Mouse (Mus musculus): Measurements from ENCODE around the gene S1pr5. TPM values are rescaled to one million over a fixed set of nuclear protein-coding genes. Genes with fewer than 3 reads are reported as not detected.
"Not testable (repeated sequence)": the region's sequence is repeated elsewhere in the genome, so short reads cannot be mapped to it uniquely, and the experiment has no call there.

The S1pr5 gene
- polyA plus RNA-seq, 1 experiment from 2014 or later, result 2.8 TPM

GRCm38 (mm10) chr9:21206848-21207247 is 41.4 kb downstream of the S1pr5 start:
- Histone ChIP-seq H3K4me1 (replicated peaks; ENCODE audit: control insufficient read depth, insufficient read depth, low read length) (0 out of 2 replicates have a peak, but pooled peaks cover 6% of the 10 kb centered on the region), H3K27me3 (replicated peaks; ENCODE audit: control insufficient read depth, insufficient read depth, low read length) (no peaks in the 10 kb centered on the region), H3K36me3 (ENCODE audit: control insufficient read depth, insufficient read depth) (0 out of 2 replicates have a peak, but pooled peaks cover 2% of the 10 kb centered on the region), H3K4me3 (replicated peaks; ENCODE audit: low read length) (no peak overlapping the region), H3K4me2 (ENCODE audit: low read length) (no peak overlapping the region), H3K27ac (ENCODE audit: low read length) (no peak overlapping the region), H3K9me3 (ENCODE audit: control insufficient read depth, low read length) (no peaks in the 10 kb centered on the region), H3K9ac (replicated peaks; ENCODE audit: low read depth, low read length) (no peak overlapping the region)
- 92% methylated on average over 6 of the region's 6 CpGs for WGBS
- no peak for ATAC-seq

GRCm38 (mm10) chr9:21204528-21205272 is 43.5 kb downstream of the S1pr5 start:
- Histone ChIP-seq H3K4me3 (replicated peaks; ENCODE audit: low read length) (peak overlapping the region; percentile 36), H3K27me3 (replicated peaks; ENCODE audit: control insufficient read depth, insufficient read depth, low read length) (no peaks in the 10 kb centered on the region), H3K36me3 (ENCODE audit: control insufficient read depth, insufficient read depth) (0 out of 2 replicates have a peak, but pooled peaks cover 2% of the 10 kb centered on the region), H3K27ac (ENCODE audit: low read length) (no peak overlapping the region), H3K9me3 (ENCODE audit: control insufficient read depth, low read length) (no peaks in the 10 kb centered on the region), H3K4me2 (ENCODE audit: low read length) (peak overlapping the region; percentile 50), H3K4me1 (replicated peaks; ENCODE audit: control insufficient read depth, insufficient read depth, low read length) (0 out of 2 replicates have a peak, but pooled peaks cover 6% of the 10 kb centered on the region), H3K9ac (replicated peaks; ENCODE audit: low read depth, low read length) (peak overlapping the region; percentile 20; the same call in 1 of the 2 replicates)
- ATAC-seq, result peak; percentile 62
- WGBS, result 4% methylated on average over 23 of the region's 23 CpGs

GRCm38 (mm10) chr9:21204156-21204527 is 44.1 kb downstream of the S1pr5 start:
- Histone ChIP-seq H3K4me3 (replicated peaks; ENCODE audit: low read length) (no peak overlapping the region), H3K4me2 (ENCODE audit: low read length) (no peak overlapping the region), H3K27ac (ENCODE audit: low read length) (no peak overlapping the region), H3K4me1 (replicated peaks; ENCODE audit: control insufficient read depth, insufficient read depth, low read length) (0 out of 2 replicates have a peak, but pooled peaks cover 6% of the 10 kb centered on the region), H3K27me3 (replicated peaks; ENCODE audit: control insufficient read depth, insufficient read depth, low read length) (no peaks in the 10 kb centered on the region), H3K36me3 (ENCODE audit: control insufficient read depth, insufficient read depth) (0 out of 2 replicates have a peak, but pooled peaks cover 2% of the 10 kb centered on the region), H3K9ac (replicated peaks; ENCODE audit: low read depth, low read length) (no peak overlapping the region), H3K9me3 (ENCODE audit: control insufficient read depth, low read length) (no peaks in the 10 kb centered on the region)
- WGBS, result 23% methylated on average over 8 of the region's 8 CpGs
- 0 out of 2 replicates have a peak, but pooled peaks have one; percentile 19 for ATAC-seq

- Histone ChIP-seq H3K4me3 (replicated peaks; ENCODE audit: low read length) (no peak overlapping the region), H3K4me2 (ENCODE audit: low read length) (no peak overlapping the region), H3K27me3 (replicated peaks; ENCODE audit: control insufficient read depth, insufficient read depth, low read length) (no peaks in the 10 kb centered on the region), H3K36me3 (ENCODE audit: control insufficient read depth, insufficient read depth) (0 out of 2 replicates have a peak, but pooled peaks cover 2% of the 10 kb centered on the region), H3K4me1 (replicated peaks; ENCODE audit: control insufficient read depth, insufficient read depth, low read length) (peaks cover 18% of the 10 kb centered on the region), H3K9ac (replicated peaks; ENCODE audit: low read depth, low read length) (no peak overlapping the region), H3K9me3 (ENCODE audit: control insufficient read depth, low read length) (no peaks in the 10 kb centered on the region), H3K27ac (ENCODE audit: low read length) (no peak overlapping the region)
- no peak for ATAC-seq
- WGBS, result 74% methylated on average over 3 of the region's 3 CpGs
These were observed 49.3 kb downstream of the S1pr5 start for GRCm38 (mm10) chr9:21198960-21199359.

- H3K36me3 ChIP-seq (ENCODE audit: control insufficient read depth, insufficient read depth), result no peaks in the 10 kb centered on the region
- H3K4me3 ChIP-seq (replicated peaks; ENCODE audit: low read length), result peak overlapping the region; percentile 59
- H3K9ac ChIP-seq (replicated peaks; ENCODE audit: low read depth, low read length), result peak overlapping the region; percentile 69
- peak overlapping the region; percentile 64 for H3K4me2 ChIP-seq (ENCODE audit: low read length)
- H3K4me1 ChIP-seq (replicated peaks; ENCODE audit: control insufficient read depth, insufficient read depth, low read length), result peaks cover 18% of the 10 kb centered on the region
- no peaks in the 10 kb centered on the region for H3K27me3 ChIP-seq (replicated peaks; ENCODE audit: control insufficient read depth, insufficient read depth, low read length)
- 7% methylated on average over 4 of the region's 4 CpGs for WGBS
- H3K27ac ChIP-seq (ENCODE audit: low read length), result 0 out of 2 replicates have a peak overlapping the region, but pooled peaks have one; percentile 30
- peak; percentile 84 for ATAC-seq
- no peaks in the 10 kb centered on the region for H3K9me3 ChIP-seq (ENCODE audit: control insufficient read depth, low read length)
These were observed 50.3 kb downstream of the S1pr5 start for GRCm38 (mm10) chr9:21197981-21198380.

GRCm38 (mm10) chr9:21196521-21197433 is 51.5 kb downstream of the S1pr5 start:
- H3K36me3 ChIP-seq (ENCODE audit: control insufficient read depth, insufficient read depth), result no peaks in the 10 kb centered on the region
- H3K4me1 ChIP-seq (replicated peaks; ENCODE audit: control insufficient read depth, insufficient read depth, low read length), result peaks cover 18% of the 10 kb centered on the region
- peak overlapping the region; percentile 43; the same call in 1 of the 2 replicates for H3K27ac ChIP-seq (ENCODE audit: low read length)
- ATAC-seq, result peak; percentile 85
- H3K27me3 ChIP-seq (replicated peaks; ENCODE audit: control insufficient read depth, insufficient read depth, low read length), result no peaks in the 10 kb centered on the region
- H3K4me2 ChIP-seq (ENCODE audit: low read length), result peak overlapping the region; percentile 64
- H3K4me3 ChIP-seq (replicated peaks; ENCODE audit: low read length), result peak overlapping the region; percentile 59
- peak overlapping the region; percentile 69 for H3K9ac ChIP-seq (replicated peaks; ENCODE audit: low read depth, low read length)
- no peaks in the 10 kb centered on the region for H3K9me3 ChIP-seq (ENCODE audit: control insufficient read depth, low read length)
- WGBS, result 20% methylated on average over 18 of the region's 19 CpGs

GRCm38 (mm10) chr9:21195736-21196505 is 52.3 kb downstream of the S1pr5 start:
- not testable (repeated sequence) for H3K4me2 ChIP-seq (ENCODE audit: low read length); H3K9me3 ChIP-seq (ENCODE audit: control insufficient read depth, low read length); H3K27me3 ChIP-seq (replicated peaks; ENCODE audit: control insufficient read depth, insufficient read depth, low read length); H3K4me3 ChIP-seq (replicated peaks; ENCODE audit: low read length); H3K9ac ChIP-seq (replicated peaks; ENCODE audit: low read depth, low read length); H3K36me3 ChIP-seq (ENCODE audit: control insufficient read depth, insufficient read depth); H3K27ac ChIP-seq (ENCODE audit: low read length)
- peak; percentile 21 for ATAC-seq
- peaks cover 18% of the 10 kb centered on the region for H3K4me1 ChIP-seq (replicated peaks; ENCODE audit: control insufficient read depth, insufficient read depth, low read length)
- WGBS, result 47% methylated on average over 7 of the region's 7 CpGs

GRCm38 (mm10) chr9:21194787-21195493 is 53.3 kb downstream of the S1pr5 start:
- no peak for ATAC-seq
- Histone ChIP-seq H3K9ac (replicated peaks; ENCODE audit: low read depth, low read length) (no peak overlapping the region), H3K4me3 (replicated peaks; ENCODE audit: low read length) (no peak overlapping the region), H3K4me1 (replicated peaks; ENCODE audit: control insufficient read depth, insufficient read depth, low read length) (peaks cover 18% of the 10 kb centered on the region), H3K27ac (ENCODE audit: low read length) (no peak overlapping the region), H3K36me3 (ENCODE audit: control insufficient read depth, insufficient read depth) (no peaks in the 10 kb centered on the region), H3K9me3 (ENCODE audit: control insufficient read depth, low read length) (no peaks in the 10 kb centered on the region), H3K4me2 (ENCODE audit: low read length) (no peak overlapping the region), H3K27me3 (replicated peaks; ENCODE audit: control insufficient read depth, insufficient read depth, low read length) (no peaks in the 10 kb centered on the region)
- WGBS, result 75% methylated on average over 4 of the region's 4 CpGs

Data from forebrain, embryonic 16.5 days (tissue).